Mouse (Mus musculus) brain, embryonic 14.5 days (tissue): ENCODE data around the gene Ttll8.

Source experiments
- CTCF ChIP-seq: fragments of 200-500 bp; IDR thresholded peaks from 2 replicates; pipeline ENCODE4 v1.5.1; 2012; ENCODE audit warnings: inconsistent platforms, mild to moderate bottlenecking, moderate library complexity, borderline replicate concordance; ENCODE audit not compliant: insufficient read depth, insufficient read length; ENCODE audit errors: extremely low read depth
- POLR2A ChIP-seq: fragments of 200-500 bp; IDR thresholded peaks from 2 replicates; pipeline ENCODE4 v1.6.1; 2012; ENCODE audit warnings: mild to moderate bottlenecking, inconsistent platforms, borderline replicate concordance; ENCODE audit not compliant: poor library complexity, insufficient read depth, insufficient read length, severe bottlenecking; ENCODE audit errors: extremely low read depth

GRCm38 (mm10) chr15:88865061-88865460 lies 89.2 kb downstream of the Ttll8 start:
- TF ChIP-seq POLR2A (no peak), CTCF (no peak)
